Mouse (Mus musculus): ENCODE data around the gene Hcfc1r1.

GRCm38 (mm10) chr17:23660876-23661200, 12.6 kb upstream of the Hcfc1r1 start:
- no peak for TF ChIP-seq CTCF (IDR thresholded peaks at IDR 0.05)
- no peak for TF ChIP-seq EP300 (IDR thresholded peaks at IDR 0.05)

All from lung, postnatal 0 days (tissue).